Mouse (Mus musculus): ENCODE measurements around the gene Bola2. TPM values are rescaled to one million over a fixed set of nuclear protein-coding genes. Genes with fewer than 3 reads are reported as not detected.
"Not testable (repeated sequence)": the region's sequence is repeated elsewhere in the genome, so short reads cannot be mapped to it uniquely, and the experiment has no call there.

Bola2 gene
- total RNA-seq, 2 experiments from 2014 or later = 90.5 to 94.8 TPM

GRCm38 (mm10) chr7:126707442-126708174 is 12.4 kb downstream of the Bola2 start, which contains the start of gene Coro1a:
Gene Coro1a, minus strand, starts transcription at chr7:126707787.
- no peak for DNase-seq (ENCODE audit: low spot score in 2 of 2)

- no peak for DNase-seq (ENCODE audit: low spot score in 2 of 2)
These were observed 13.2 kb downstream of the Bola2 start for GRCm38 (mm10) chr7:126708175-126708952.

GRCm38 (mm10) chr7:126710266-126710665 is 15.1 kb downstream of the Bola2 start:
- no peak for DNase-seq (ENCODE audit: low spot score in 2 of 2)

- no peak for DNase-seq (ENCODE audit: low spot score in 2 of 2)
These were observed 16.7 kb downstream of the Bola2 start for GRCm38 (mm10) chr7:126711910-126712309.

- no peak for DNase-seq (ENCODE audit: low spot score in 2 of 2)
These were observed 20.5 kb downstream of the Bola2 start for GRCm38 (mm10) chr7:126715679-126716078.

GRCm38 (mm10) chr7:126717566-126717965 is 22.4 kb downstream of the Bola2 start:
- no peak for DNase-seq (ENCODE audit: low spot score in 2 of 2)

- DNase-seq (ENCODE audit: low spot score in 2 of 2) = peak in 1 of 2 experiments; percentile 49
These were observed 23.7 kb downstream of the Bola2 start for GRCm38 (mm10) chr7:126718787-126719337.

- no peak for DNase-seq (ENCODE audit: low spot score in 2 of 2)
These were observed 26.4 kb downstream of the Bola2 start for GRCm38 (mm10) chr7:126721635-126722034.

GRCm38 (mm10) chr7:126725077-126725476 is 29.9 kb downstream of the Bola2 start:
- no peak for DNase-seq (ENCODE audit: low spot score in 2 of 2)

GRCm38 (mm10) chr7:126725667-126726066 is 30.5 kb downstream of the Bola2 start:
- DNase-seq (ENCODE audit: low spot score in 2 of 2) = no peak

- DNase-seq (ENCODE audit: low spot score in 2 of 2) = not testable (repeated sequence)
These were observed 35.1 kb downstream of the Bola2 start for GRCm38 (mm10) chr7:126730256-126730789.

- DNase-seq (ENCODE audit: low spot score in 2 of 2) = no peak
These were observed 40.9 kb downstream of the Bola2 start for GRCm38 (mm10) chr7:126736122-126736521.

GRCm38 (mm10) chr7:126739551-126739950 is 44.4 kb downstream of the Bola2 start:
- DNase-seq (ENCODE audit: low spot score in 2 of 2) = peak; percentile 82 to 88

- no peak for DNase-seq (ENCODE audit: low spot score in 2 of 2)
These were observed 45.0 kb downstream of the Bola2 start for GRCm38 (mm10) chr7:126740132-126740735.

GRCm38 (mm10) chr7:126740977-126741376 is 45.8 kb downstream of the Bola2 start:
- no peak for DNase-seq (ENCODE audit: low spot score in 2 of 2)

GRCm38 (mm10) chr7:126741452-126741851 is 46.3 kb downstream of the Bola2 start:
- DNase-seq (ENCODE audit: low spot score in 2 of 2) = no peak

GRCm38 (mm10) chr7:126741964-126742482 is 46.8 kb downstream of the Bola2 start:
- DNase-seq (ENCODE audit: low spot score in 2 of 2) = peak in 1 of 2 experiments; percentile 31

GRCm38 (mm10) chr7:126746066-126746465 is 50.9 kb downstream of the Bola2 start:
- no peak for DNase-seq (ENCODE audit: low spot score in 2 of 2)

- no peak for DNase-seq (ENCODE audit: low spot score in 2 of 2)
These were observed 51.6 kb downstream of the Bola2 start for GRCm38 (mm10) chr7:126746798-126747197.

GRCm38 (mm10) chr7:126748824-126749223 is 53.6 kb downstream of the Bola2 start:
- no peak for DNase-seq (ENCODE audit: low spot score in 2 of 2)

Data from left cerebral cortex, adult 18-20 months (tissue).